Mouse (Mus musculus) B cell, adult 2 months (primary cell): Measurements from ENCODE around the gene Ninj2.
A peak's percentile ranks its signal among the peaks of the same experiment; 100 is the strongest.

Source experiments
- DNase-seq, 2 experiments: peaks; one replicate each; pipeline ENCODE4 v3.0.0; 2022

The Ninj2 gene

DNA sequence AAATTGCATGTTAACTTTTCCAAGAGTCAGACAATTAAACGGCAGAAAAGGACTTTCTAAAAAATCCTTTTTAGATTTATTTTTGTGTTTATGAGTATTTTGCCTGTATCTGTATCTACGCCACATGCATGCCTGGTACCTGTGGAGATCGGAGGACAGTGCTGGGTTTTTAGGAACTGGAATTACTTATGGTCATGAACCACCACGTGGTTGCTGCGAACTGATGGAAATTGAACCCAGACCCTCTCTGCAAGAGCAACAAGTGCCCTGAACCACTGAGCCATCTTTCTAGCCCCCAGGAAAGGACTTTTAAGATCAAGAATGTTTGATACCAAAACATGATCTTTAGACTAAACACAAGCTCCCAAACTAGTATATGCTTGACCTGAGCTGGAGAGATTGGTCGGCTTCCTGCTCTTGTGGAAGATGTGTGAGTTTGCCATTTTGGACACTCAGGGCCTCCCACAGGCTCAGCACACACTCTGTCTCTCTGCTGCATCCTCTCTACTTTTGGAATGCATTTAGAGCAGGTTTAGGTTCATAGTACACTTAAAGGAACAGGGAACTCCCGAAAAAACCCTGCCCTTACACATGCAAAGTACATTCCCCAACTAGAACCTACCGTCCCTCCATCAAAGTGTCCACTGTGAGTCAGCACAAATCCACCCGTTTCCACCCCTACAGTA, 1.1 kb downstream of the Ninj2 start:
- no peak for DNase-seq

DNA sequence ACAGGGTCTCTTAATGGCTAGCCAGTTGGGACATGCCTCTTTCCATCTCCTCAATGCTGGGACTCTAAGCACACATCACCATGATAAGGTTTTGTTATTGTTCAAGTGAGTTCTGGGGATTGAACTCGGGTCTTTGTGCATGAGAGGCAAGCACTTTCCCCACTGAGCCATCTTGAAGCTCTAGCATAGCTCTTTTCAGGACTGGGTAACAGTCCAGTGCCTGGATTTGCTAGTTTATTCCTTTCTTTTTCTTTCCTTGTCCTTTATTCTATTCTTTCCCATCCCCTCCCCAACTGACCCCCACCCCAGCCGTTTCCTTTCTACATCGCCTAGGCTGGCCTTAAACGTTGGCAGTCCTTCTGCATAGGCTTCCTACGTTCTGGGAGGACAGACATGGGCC, 1.9 kb downstream of the Ninj2 start:
- DNase-seq = no peak

DNA sequence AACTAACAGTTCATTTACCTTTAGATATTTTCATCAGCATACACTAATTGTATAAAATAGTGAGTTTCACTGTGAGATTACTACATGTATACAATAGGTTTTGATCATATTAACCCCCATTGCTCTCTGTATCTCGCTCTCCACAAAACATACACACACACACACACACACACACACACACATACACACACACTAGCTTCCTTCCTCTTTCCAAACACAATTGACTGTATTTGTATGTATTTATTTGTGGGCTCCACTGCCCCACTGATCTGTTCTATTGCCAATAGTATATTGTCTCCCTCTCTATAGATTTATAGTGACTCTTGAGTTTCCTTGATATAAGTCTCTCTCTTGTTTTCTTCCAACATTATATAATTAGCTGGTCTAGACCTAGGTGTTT, 2.4 kb downstream of the Ninj2 start:
- DNase-seq = peak; percentile 44 to 52

DNA sequence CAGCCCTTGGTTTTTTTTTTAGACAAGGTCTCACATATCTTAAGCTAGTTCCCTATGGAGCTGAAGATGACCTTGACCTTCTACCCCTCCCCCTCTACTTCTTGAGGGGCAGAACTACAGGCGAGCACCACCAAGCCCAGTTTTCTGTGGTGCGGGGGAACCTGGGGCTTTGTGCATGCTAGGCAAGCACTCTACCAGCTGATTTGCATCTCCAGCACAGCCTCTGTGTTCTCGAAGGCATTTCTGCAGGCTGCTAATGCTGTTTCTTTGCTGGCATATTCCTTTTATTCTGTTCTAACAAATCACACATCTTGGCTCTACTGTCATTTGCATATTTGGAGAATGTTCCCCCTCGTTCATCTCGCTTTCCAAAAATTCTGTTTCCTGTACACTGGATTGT, 6.2 kb downstream of the Ninj2 start:
- no peak for DNase-seq

DNA sequence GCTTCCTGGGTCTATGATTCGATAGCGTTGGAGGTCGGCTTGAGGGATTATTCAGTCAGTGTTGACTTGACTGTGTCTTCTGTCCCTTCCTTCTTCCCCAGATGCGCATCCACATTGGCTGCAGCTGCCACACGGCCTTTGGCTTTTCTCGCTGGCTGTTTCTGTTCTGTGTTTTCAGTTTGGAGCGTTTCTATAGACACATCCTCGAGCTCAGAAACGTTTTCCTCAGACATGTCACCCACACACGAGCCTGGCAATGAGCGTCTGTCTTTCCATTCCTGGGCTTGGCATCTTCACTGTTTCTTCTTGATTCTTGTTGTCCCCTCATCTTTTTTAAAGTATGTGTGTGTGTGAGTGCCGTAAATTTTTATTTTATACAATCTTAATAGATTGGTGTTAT, 8.1 kb downstream of the Ninj2 start:
- DNase-seq = no peak

DNA sequence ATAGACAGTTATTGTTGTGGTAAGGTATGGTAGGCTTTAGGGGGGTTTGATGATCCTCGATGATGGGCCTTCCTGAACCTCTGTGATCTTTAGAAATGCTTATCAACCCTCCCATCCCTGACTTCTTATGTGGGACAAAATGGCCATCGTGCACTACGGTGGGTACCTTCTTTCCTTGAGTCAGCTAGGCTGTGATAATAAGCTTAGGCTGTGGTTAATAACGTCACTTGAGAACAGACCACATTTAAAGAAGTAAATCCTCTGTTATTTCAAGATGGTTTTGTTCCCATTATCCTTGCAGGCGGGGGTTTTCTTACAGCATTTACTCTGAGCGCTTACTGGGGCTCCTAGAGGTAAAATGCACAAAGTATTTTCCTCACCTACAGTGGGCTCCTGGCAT, 8.8 kb downstream of the Ninj2 start:
- DNase-seq = no peak

DNA sequence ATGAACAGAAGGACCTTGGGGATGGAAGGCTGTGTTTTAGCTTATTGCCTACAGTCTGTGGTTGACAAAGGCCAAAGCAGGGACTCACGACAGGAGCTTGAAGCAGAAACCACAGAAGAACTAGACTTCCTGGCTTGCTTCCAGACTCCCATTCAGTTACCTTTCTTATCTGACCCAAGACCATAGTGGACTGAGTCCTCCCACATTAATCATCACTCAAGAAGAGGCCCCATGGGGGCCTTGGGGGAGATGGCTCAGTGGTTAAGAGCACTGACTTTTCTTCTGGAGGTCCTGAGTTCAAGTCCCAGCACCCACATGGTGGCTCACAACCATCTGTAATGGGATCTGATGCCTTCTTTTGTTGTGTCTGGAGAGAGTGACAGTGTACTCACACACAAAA, 10.0 kb downstream of the Ninj2 start:
- DNase-seq = no peak

DNA sequence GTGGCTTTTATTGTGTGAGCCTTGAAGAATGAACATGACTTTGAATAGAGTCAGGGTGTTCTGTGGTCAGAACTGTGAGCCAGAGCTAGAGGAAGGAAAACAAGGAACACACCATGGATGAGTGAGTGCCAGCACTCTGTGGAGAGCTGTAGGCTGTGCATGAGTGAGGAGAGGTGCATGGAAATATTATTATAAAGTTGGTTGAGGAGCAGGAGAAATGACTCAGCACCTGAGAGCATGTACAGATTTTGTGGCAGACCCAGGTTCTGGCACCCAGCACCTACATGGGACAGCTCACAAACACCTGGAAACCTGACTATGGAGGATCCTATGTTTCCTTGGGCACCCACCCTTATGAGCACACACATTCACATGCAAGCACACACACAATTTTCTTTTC, 11.9 kb downstream of the Ninj2 start:
- no peak for DNase-seq

DNA sequence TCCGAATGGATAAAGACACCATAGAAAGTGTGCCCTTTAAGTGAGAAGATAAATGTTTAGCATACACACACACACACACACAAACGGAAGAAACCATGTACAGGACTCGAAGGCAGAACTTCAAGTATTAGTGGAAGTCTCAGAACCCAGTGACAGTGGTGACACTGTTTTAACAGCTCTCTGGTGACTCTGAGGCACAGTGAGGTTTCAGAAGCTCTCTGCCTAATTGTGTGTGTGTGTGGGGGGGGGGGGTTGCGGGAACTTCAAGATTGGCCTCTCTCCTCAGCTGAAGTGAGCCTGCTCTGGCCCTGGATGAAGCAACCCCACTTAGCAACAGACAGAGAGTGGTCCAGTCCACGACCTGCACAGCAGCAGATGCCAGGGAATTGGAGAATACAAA, 14.4 kb downstream of the Ninj2 start:
- DNase-seq = no peak

DNA sequence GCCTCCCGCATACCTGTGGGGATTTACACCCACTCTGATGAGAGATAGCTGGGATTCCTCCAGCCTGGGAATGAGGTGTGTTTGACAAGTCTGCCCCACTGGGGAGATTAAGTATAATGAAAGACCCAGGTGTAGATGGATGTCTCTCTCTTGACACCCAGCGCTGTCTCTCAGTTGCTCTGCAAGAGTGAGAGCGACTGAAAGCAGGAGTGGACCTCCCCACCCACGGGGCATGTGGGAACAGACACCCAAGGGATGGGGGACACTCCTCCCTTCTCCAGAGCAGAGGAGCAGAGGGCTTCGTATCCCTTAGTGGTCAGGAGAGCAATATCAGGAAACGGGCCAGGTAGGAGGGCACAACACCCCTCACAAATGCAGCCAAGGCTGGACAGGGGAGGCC, 14.9 kb downstream of the Ninj2 start:
- DNase-seq = no peak

DNA sequence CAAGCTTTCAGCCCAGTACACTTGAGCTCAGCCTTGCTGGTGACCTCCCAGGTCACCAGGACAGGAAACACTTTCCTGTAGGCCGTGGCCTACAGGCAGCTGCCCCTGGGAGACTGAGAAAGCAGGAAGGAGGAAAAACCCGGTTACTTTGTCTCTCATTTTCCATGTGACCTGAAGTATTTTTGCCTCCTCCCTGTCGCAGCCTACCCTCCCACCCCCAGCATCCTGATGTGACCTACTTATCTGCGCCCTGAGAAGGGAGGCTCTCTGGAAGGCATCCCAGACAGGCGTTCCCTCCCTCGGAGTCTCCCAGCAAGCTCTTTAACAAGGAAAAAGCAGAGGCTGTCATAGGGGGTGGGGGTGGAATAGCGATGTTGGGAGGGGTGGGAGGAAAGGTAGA, 16.0 kb downstream of the Ninj2 start:
- no peak for DNase-seq

DNA sequence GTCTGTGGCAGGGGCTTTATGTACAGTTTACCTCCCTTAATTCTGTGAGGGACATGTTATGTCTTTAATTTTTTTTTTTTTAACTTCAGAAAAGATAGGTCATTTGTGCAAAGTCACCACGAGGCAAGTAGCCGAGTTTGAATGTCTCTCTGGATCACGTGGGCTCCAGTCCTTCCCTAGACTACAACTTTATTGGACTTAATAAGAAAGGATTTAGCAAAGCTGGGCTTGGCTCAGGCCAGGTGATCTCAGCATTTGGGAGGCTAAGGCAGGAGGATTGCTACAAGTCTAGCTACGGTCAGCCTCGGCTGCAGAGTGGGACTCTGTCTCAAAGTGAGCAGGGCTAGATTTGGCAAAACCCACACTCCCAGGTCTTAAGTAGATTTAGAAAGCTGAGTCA, 16.8 kb downstream of the Ninj2 start:
- DNase-seq = no peak

DNA sequence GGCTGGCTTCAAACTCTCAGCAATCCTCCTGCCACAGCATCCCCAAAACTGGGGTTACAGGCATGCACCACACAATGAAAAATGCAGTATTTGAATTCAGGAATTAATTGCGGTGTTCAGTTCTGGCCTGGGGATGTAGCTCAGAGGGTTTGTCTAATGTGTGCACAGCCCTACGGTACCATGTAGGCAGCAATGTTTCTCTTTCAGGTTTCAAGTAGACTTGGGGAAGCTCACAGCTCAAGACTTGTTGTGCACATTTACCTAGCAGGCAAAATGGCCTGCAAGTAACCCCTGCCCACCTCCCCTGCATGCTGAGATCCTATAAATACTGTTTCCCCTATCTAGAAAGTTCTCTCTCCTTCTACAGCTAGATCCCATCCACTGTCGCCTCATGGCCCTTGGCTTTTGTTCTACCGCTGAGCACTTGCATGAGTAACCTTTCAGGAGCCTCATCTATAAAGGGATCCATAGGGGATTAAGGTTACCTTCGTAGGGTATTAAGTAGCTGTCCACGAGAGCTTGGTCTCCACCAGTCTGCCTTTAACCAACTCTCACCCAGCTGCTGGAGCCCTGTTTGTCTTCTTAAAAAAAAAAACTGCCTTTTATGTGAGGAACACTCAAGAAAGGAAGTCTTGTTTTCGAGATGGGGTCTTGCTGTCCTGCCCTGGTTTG, 17.7 kb downstream of the Ninj2 start:
- no peak for DNase-seq

DNA sequence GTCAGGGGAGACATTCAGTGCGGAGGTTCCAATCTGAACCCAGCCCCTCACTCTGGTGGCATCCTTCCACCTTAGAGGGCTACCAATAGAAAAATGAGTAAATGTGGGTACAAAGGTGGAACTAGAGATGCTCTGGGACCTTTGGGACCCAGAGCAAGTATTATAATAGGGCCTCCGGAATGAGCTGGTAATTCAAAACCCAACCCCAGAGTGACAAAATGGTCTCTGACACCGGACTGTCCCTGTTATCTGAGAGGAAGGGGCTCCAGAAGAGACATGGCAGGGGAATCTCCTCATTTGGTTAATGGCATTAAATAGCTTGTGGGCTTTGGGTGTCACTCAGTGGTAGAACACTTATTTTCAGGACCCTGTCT, 18.2 kb downstream of the Ninj2 start:
- no peak for DNase-seq

DNA sequence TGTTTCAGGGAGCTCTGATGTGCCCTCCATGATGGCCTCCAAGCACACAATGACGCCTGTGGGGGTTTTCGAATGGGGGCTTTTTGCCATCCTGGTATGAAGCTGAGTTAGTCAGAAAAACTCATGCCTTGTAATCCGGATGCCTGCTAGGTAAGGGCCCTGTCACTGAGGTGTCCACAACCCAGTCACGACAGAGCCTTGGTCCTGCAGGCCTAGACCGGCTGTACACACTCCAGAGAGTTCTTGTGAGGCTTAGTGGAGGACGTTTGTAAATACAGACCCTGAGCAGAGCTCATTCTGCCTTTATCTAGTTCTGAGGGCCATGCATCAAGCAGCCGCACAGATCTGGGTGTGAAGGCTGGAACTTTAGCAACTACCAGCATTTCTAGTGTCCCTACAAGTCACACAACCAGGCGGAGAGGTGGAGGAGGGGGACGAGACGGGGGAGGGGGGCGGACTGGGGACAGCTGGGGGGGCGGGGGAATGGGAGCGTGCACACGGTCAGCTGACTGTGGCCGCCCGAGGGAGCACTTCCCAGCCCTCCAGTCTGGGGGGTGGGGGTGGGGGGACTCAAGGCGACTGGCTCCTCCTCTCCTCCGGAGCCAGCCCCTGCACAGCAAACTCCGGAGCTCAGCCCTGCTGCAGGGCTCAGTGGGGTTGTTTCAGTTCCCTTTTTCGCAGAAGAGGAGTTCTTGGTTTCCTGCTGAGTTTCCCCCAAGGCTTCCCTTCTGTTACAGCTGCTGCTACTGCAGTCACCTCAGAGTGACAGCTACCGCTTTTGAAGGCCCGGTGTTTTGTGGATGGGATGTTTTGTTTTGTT, 19.0 kb downstream of the Ninj2 start:
- DNase-seq = peak; percentile 79 to 84

DNA sequence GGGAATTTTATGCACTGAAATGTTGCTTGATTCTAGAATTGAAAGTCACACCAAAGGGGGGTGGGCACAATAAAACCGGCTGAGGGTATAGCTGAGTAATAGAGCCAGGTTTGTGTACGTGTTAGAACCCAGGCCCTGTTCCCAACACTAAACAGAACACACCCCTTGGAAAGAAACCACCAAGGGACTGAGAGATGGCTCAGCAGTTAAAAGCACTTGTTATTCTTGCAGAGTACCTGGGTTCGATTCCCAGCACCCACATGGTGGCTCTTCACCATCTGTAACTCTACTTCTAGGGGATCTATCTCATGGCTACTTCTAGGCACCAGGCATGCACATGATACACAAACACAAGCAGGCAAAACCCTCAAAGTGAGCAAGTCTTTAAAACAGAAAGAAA, 20.7 kb downstream of the Ninj2 start:
- DNase-seq = no peak

DNA sequence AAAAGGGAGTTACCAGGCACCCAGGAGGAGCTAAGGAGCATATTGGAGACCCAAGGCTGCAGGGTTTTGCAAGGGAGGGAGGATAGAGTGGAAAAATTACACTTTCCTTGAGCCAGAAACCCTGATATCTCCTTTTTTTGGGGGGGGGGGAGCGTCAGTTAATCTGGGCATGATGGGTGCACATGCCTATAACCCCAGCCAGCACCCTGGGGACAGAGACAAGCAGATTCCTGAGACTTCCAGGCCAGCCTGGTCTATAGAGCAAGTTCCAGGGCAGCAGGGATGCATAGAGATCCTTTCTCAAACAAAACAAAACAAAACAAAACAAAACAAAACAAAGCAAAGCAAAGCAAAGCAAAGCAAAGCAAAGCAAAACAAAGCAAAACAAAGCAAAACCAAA, 21.1 kb downstream of the Ninj2 start:
- DNase-seq = no peak

DNA sequence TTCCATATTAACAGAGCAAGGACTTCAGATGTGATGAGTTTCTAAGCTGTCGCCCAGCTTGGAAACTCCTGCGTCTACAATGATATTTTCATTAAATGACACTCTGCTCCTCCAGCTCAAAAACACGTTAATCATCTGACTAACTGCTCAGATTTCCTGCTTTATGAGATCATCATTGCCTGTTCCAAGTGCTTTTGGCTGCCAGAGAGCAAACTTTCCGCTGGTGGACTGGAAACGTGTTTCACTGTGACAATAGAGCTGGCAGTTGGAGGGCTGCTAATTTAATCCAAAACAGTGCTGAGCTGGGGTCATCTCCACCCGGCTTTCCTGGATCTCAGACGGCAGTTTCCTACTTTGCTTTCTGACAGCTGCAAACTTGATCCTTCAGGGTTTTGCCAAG, 21.5 kb downstream of the Ninj2 start:
- no peak for DNase-seq

DNA sequence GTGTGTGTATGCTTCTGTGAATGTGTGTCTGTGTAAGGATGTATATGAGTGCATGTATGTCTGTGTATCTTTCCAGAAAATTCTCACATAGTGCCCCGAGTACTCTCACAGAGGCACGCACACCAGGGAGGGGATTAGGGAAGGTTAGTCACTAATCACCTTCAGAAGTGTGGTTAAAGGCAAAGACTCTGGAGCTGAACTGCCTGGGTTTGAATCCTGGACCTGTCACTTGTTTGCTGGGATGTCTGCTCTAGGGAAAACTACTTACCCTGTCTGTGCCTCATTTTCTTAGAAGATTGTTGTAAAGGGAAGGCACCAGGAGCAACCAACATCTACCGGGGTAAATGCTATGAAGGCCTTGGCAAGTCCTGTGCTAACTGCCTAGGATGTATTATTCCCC, 22.3 kb downstream of the Ninj2 start:
- DNase-seq = no peak

DNA sequence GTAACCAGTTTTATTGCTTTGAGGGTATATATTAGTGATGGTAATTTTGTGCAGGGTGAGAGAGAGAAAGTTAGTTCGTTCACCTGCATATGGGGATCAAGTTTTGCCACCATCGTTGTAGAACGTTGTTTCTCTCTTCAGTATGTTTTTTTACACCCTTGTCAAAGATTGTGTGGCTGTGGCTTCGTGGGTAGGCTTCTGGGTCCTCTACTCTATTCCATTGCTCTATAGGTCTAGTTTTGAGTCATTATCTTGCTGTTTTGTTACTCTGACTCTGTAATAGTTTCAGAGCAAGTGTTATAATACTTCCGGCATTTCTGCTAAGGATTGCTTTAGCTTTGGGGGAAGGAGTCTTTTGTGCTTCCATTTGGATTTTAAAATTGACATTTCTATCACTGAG, 26.7 kb downstream of the Ninj2 start:
- DNase-seq = no peak

DNA sequence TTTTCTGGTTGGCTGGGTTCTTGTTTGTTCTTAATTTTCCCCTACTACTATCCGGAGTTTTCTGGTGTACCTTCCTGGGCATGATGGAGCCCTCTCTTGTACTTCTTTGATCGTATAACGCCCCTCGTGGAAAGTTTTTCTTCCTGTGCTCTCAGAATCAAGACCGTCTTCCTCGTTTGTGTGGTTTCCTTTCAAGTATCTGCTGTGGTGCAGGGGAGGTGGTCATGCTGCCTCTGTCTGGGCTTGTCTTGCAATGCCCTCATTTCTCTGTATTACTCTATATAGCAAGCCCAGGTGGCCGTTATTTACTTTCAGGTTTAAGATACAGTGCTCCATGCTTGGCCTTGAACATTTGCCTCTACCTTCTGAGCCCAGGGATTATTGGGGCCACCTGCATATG, 31.5 kb downstream of the Ninj2 start:
- peak; percentile 20 to 21 for DNase-seq

DNA sequence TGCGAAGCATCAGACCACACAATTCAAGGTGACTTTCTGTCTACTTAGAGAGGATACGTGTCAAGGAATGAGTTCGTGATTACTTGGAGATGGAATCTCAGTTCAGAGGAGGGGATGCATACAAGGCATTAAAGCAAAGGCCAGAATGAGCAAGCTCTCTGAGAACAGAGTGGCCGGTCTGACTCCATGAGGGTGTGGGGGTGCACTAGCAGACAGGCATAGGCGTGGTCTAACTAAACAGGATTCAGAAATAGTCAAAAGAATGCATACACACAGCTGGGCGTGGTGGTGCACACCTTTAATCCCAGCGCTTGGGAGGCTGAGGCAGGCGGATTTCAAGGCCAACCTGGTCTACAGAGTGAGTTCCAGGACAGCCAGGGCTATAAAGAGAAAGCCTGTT, 33.3 kb downstream of the Ninj2 start:
- DNase-seq = no peak

DNA sequence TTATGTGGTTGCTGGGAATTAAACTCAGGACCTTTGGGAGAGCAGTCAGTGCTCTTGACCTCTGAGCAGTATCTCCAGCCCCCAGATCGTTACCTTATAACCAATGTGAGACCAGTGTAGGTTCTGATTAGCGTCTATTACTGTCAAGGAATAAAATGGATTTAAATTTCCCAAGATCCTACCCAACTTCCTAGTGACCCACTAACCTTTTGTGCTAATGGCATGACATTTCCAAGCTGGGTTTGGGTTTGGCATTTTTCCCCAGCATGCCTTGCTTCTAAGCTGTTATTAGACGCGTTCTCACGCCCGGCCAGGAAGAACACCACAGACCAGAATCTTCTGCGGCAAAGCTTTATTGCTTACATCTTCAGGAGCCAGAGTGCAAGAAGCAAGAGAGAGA, 34.2 kb downstream of the Ninj2 start:
- no peak for DNase-seq

DNA sequence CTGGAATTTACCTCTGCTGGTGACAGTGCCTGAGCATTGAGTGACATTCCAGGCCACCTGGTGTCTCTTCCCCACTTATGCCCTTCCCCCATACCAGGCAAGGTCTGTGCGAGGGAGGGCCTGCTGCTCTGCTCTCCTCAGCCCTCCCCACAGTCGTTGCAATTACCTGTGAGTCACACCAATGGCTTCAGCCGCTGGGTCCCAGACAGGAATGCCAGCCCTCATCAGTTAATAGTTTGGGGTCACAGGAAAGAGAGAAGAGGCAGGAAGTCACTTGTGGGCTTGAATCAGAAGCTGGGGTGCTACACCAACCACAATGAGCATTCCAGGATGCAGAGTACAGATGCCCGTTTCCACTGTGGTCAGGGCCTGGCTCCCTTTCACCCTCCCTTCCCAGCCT, 41.6 kb downstream of the Ninj2 start:
- no peak for DNase-seq
